Mouse (Mus musculus): ENCODE results near the gene Srpk1. TPM values are rescaled to one million over a fixed set of nuclear protein-coding genes. Genes with fewer than 3 reads are reported as not detected.

The Srpk1 gene
- polyA plus RNA-seq, 1 experiment from 2014 or later = 39.8 TPM

DNA sequence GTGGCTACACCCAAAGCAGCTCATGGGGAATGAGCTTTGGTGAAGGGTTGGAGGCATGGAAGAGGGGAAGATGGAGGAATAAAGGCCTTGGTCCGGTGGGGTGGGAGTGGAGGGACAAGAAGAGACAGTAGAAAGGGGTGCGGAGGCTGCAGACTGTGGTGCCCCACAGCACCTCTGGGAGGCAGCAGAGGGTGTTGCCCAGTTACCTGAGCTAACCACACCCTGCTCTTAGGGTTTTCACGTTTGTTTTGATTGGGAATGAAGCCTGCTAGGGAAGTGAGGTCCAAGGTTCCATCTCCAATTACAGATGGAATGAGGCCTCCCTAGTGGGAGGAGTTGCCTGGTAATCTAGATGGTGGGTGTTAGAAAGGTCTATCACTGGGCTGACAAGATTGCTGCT is 6.6 kb upstream of the Srpk1 start:
- Histone ChIP-seq H3K9me3 (replicated peaks) (no peaks in the 10 kb centered on the region), H3K27me3 (no peaks in the 10 kb centered on the region; the same call in 1 of the 2 replicates), H3K4me3 (no peak overlapping the region), H3K4me2 (no peak overlapping the region), H3K4me1 (replicated peaks) (no peaks in the 10 kb centered on the region), H3K27ac (no peak overlapping the region), H3K36me3 (no peaks in the 10 kb centered on the region), H3K9ac (no peak overlapping the region)
- no peak for ATAC-seq (replicated peaks; ENCODE audit: insufficient number of reproducible peaks, insufficient read depth, low FRiP score, low read depth)
- WGBS = 37% methylated on average over 3 of the region's 3 CpGs

- H3K27ac ChIP-seq = no peak overlapping the region
- H3K4me2 ChIP-seq = no peak overlapping the region
- H3K9me3 ChIP-seq (replicated peaks) = no peaks in the 10 kb centered on the region
- no peak overlapping the region for H3K4me3 ChIP-seq
- WGBS = 38% methylated on average over 10 of the region's 10 CpGs
- ATAC-seq (replicated peaks; ENCODE audit: insufficient number of reproducible peaks, insufficient read depth, low FRiP score, low read depth) = no peak
- no peaks in the 10 kb centered on the region for H3K36me3 ChIP-seq
- no peak overlapping the region for H3K9ac ChIP-seq
- no peaks in the 10 kb centered on the region for H3K4me1 ChIP-seq (replicated peaks)
- H3K27me3 ChIP-seq = no peaks in the 10 kb centered on the region; the same call in 1 of the 2 replicates
These were observed 6.0 kb upstream of the Srpk1 start for GRCm38 (mm10) chr17:28628248-28629124.

- Histone ChIP-seq H3K36me3 (no peaks in the 10 kb centered on the region), H3K27me3 (no peaks in the 10 kb centered on the region; the same call in 1 of the 2 replicates), H3K9me3 (replicated peaks) (no peaks in the 10 kb centered on the region), H3K9ac (no peak overlapping the region), H3K4me3 (no peak overlapping the region), H3K4me2 (no peak overlapping the region), H3K4me1 (replicated peaks) (0 out of 2 replicates have a peak, but pooled peaks cover 4% of the 10 kb centered on the region), H3K27ac (no peak overlapping the region)
- ATAC-seq (replicated peaks; ENCODE audit: insufficient number of reproducible peaks, insufficient read depth, low FRiP score, low read depth) = no peak
- WGBS = 74% methylated on average over 2 of the region's 2 CpGs
These were observed 4.4 kb upstream of the Srpk1 start for GRCm38 (mm10) chr17:28626937-28627336.

- no peak overlapping the region for H3K4me3 ChIP-seq
- no peak overlapping the region for H3K27ac ChIP-seq
- no peaks in the 10 kb centered on the region; the same call in 1 of the 2 replicates for H3K27me3 ChIP-seq
- no peaks in the 10 kb centered on the region for H3K9me3 ChIP-seq (replicated peaks)
- no peak for ATAC-seq (replicated peaks; ENCODE audit: insufficient number of reproducible peaks, insufficient read depth, low FRiP score, low read depth)
- WGBS = 89% methylated on average over 15 of the region's 15 CpGs
- no peaks in the 10 kb centered on the region for H3K36me3 ChIP-seq
- peaks cover 15% of the 10 kb centered on the region for H3K4me1 ChIP-seq (replicated peaks)
- H3K9ac ChIP-seq = no peak overlapping the region
- no peak overlapping the region for H3K4me2 ChIP-seq
These were observed 2.8 kb upstream of the Srpk1 start for GRCm38 (mm10) chr17:28625327-28625726.

GRCm38 (mm10) chr17:28624841-28625240 is 2.3 kb upstream of the Srpk1 start:
- no peak overlapping the region for H3K27ac ChIP-seq
- peaks cover 16% of the 10 kb centered on the region for H3K4me1 ChIP-seq (replicated peaks)
- H3K9ac ChIP-seq = no peak overlapping the region
- H3K9me3 ChIP-seq (replicated peaks) = no peaks in the 10 kb centered on the region
- WGBS = 65% methylated on average over 2 of the region's 2 CpGs
- ATAC-seq (replicated peaks; ENCODE audit: insufficient number of reproducible peaks, insufficient read depth, low FRiP score, low read depth) = no peak
- no peak overlapping the region for H3K4me2 ChIP-seq
- no peaks in the 10 kb centered on the region; the same call in 1 of the 2 replicates for H3K27me3 ChIP-seq
- peaks cover 2% of the 10 kb centered on the region; the same call in 1 of the 2 replicates for H3K36me3 ChIP-seq
- no peak overlapping the region for H3K4me3 ChIP-seq

DNA sequence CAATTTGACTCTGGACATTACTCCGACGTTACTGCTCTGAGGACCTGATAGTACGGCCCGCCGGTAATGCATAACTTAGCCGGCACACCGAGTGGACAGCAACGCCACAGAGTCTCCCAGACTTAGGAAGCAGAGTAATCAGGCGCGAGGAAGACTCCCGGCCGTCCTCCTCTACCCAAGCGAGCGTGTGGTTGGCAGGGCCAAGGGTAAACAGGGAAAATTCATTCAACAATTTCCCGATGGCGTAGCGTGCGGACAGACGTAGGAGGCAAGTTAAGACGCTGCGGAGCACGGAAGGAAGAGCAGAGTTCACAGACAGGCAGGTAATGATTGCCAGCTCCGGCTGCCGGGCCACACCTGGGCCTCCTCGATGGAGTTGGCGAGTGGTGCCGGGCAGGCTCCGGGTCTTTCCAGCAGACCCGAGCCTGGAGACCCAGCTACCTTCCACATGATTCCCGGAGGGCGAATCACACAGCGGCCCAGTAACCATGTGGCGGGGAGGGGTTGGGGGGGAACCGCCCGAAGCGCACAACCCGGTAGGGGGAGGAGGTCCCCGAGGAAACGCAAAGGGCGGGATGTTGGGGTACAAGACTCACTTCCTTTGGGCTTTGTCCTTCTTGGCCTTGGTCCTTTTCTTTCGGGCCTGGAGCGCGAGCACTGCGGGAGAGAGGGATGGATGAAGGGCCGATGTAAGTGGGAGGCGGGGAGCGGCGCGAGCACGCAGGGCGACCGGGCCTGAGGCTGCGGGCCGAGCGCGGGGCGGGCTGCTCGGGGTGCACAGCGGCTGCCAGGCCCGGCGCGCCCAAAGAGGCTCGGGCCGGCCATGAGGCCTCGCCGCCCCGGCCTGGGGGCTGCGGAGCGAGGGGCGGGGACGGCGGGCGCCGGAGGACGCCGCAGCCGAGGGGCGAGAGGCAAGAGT is 869 bp downstream of the Srpk1 start:
- H3K27ac ChIP-seq = peak overlapping the region; percentile 83
- H3K9ac ChIP-seq = peak overlapping the region; percentile 92
- ATAC-seq (replicated peaks; ENCODE audit: insufficient number of reproducible peaks, insufficient read depth, low FRiP score, low read depth) = peak; percentile 71
- H3K27me3 ChIP-seq = no peaks in the 10 kb centered on the region
- WGBS = under 1% methylated on average over 73 of the region's 78 CpGs
- H3K36me3 ChIP-seq = peaks cover 5% of the 10 kb centered on the region; the same call in 1 of the 2 replicates
- peak overlapping the region; percentile 94 for H3K4me2 ChIP-seq
- peaks cover 20% of the 10 kb centered on the region for H3K4me1 ChIP-seq (replicated peaks)
- H3K9me3 ChIP-seq (replicated peaks) = no peaks in the 10 kb centered on the region
- H3K4me3 ChIP-seq = peak overlapping the region; percentile 84

GRCm38 (mm10) chr17:28618775-28619174 is 3.7 kb downstream of the Srpk1 start:
- ATAC-seq (replicated peaks; ENCODE audit: insufficient number of reproducible peaks, insufficient read depth, low FRiP score, low read depth) = no peak
- no peak overlapping the region for H3K27ac ChIP-seq
- H3K9ac ChIP-seq = no peak overlapping the region

DNA sequence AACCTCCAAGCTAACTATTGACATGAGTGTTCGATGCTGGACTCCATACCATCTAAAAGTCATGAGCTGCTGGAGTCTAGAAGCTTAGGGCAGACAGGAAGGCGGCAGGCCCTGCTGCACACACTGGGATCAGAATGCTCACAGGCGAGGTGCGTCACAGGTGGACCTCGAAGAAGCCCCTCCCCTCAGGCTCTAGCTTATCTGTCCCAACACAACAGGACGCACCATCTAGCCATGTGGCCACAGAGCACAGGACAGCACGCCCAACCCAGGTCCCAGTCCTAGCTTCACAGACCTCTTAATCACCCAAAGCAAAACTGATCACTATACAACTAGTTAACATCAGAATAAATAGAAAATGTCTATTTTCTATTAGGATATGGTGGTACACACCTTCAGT is 4.4 kb downstream of the Srpk1 start:
- H3K9ac ChIP-seq = no peak overlapping the region
- no peak overlapping the region for H3K4me3 ChIP-seq
- ATAC-seq (replicated peaks; ENCODE audit: insufficient number of reproducible peaks, insufficient read depth, low FRiP score, low read depth) = no peak
- H3K4me1 ChIP-seq (replicated peaks) = peaks cover 20% of the 10 kb centered on the region
- H3K27ac ChIP-seq = no peak overlapping the region
- no peak overlapping the region for H3K4me2 ChIP-seq
- 80% methylated on average over 7 of the region's 7 CpGs for WGBS
- no peaks in the 10 kb centered on the region for H3K9me3 ChIP-seq (replicated peaks)
- no peaks in the 10 kb centered on the region for H3K27me3 ChIP-seq
- peaks cover 5% of the 10 kb centered on the region for H3K36me3 ChIP-seq

More at GRCm38 (mm10) chr17:28618775-28619174, 3.7 kb downstream of the Srpk1 start:
- Histone ChIP-seq H3K27me3 (no peaks in the 10 kb centered on the region), H3K9me3 (replicated peaks) (no peaks in the 10 kb centered on the region), H3K36me3 (peaks cover 5% of the 10 kb centered on the region), H3K4me3 (no peak overlapping the region), H3K4me2 (no peak overlapping the region), H3K4me1 (replicated peaks) (peaks cover 20% of the 10 kb centered on the region)
- 91% methylated on average over 1 of the region's 1 CpGs for WGBS

- ATAC-seq (replicated peaks; ENCODE audit: insufficient number of reproducible peaks, insufficient read depth, low FRiP score, low read depth) = no peak
- Histone ChIP-seq H3K9ac (no peak overlapping the region; the same call in 1 of the 2 replicates), H3K9me3 (replicated peaks) (no peaks in the 10 kb centered on the region), H3K4me3 (no peak overlapping the region), H3K36me3 (peaks cover 5% of the 10 kb centered on the region), H3K27ac (no peak overlapping the region), H3K4me1 (replicated peaks) (peaks cover 18% of the 10 kb centered on the region), H3K27me3 (no peaks in the 10 kb centered on the region), H3K4me2 (no peak overlapping the region)
- WGBS = 86% methylated on average over 10 of the region's 10 CpGs
These were observed 4.9 kb downstream of the Srpk1 start for GRCm38 (mm10) chr17:28617636-28618035.

GRCm38 (mm10) chr17:28615332-28615731 is 7.2 kb downstream of the Srpk1 start:
- Histone ChIP-seq H3K27ac (no peak overlapping the region), H3K4me3 (no peak overlapping the region), H3K27me3 (no peaks in the 10 kb centered on the region), H3K9ac (no peak overlapping the region), H3K36me3 (peaks cover 5% of the 10 kb centered on the region), H3K4me1 (replicated peaks) (peaks cover 5% of the 10 kb centered on the region), H3K9me3 (replicated peaks) (no peaks in the 10 kb centered on the region), H3K4me2 (no peak overlapping the region)
- no peak for ATAC-seq (replicated peaks; ENCODE audit: insufficient number of reproducible peaks, insufficient read depth, low FRiP score, low read depth)
- WGBS = 90% methylated on average over 4 of the region's 4 CpGs

DNA sequence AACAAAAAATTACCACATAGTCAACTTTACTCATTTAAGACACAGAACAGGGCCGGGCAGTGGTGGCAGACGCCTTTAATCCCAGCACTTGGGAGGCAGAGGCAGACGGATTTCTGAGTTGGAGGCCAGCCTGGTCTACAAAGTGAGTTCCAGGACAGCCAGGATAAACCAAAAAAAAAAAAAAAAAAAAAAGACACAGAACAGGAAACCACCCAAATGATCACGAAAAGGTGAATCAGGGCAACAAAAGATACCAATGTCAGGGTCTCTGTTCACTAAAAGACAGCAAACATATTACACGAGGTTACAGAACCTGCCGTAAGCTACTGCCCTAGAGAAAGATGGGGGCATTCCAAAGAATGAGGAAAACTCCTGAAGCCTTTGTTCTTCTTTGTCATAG is 9.4 kb downstream of the Srpk1 start:
- Histone ChIP-seq H3K27me3 (no peaks in the 10 kb centered on the region), H3K4me2 (no peak overlapping the region), H3K9me3 (replicated peaks) (no peaks in the 10 kb centered on the region), H3K4me3 (no peak overlapping the region), H3K27ac (no peak overlapping the region), H3K36me3 (no peaks in the 10 kb centered on the region; the same call in none of the 2 replicates), H3K9ac (no peak overlapping the region), H3K4me1 (replicated peaks) (peaks cover 2% of the 10 kb centered on the region)
- no peak for ATAC-seq (replicated peaks; ENCODE audit: insufficient number of reproducible peaks, insufficient read depth, low FRiP score, low read depth)
- WGBS = 74% methylated on average over 6 of the region's 6 CpGs
